Mouse (Mus musculus) myocyte (in vitro differentiated cells): ENCODE data around the gene Map2k4.

ENCODE experiments used
- CEBPB ChIP-seq: IDR thresholded peaks from 2 replicates; pipeline ENCODE4 v1.6.1; 2011; ENCODE audit warnings: mild to moderate bottlenecking, moderate library complexity; ENCODE audit not compliant: poor library complexity, insufficient read depth, severe bottlenecking
- MAX ChIP-seq: IDR thresholded peaks from one replicate; pipeline ENCODE4 v1.6.1; 2011; ENCODE audit warnings: low read depth, mild to moderate bottlenecking, control low read depth
- POLR2A ChIP-seq: IDR thresholded peaks from one replicate; pipeline ENCODE4 v1.6.1; 2011; ENCODE audit warnings: low read depth, mild to moderate bottlenecking, control low read depth, moderate library complexity; ENCODE audit not compliant: insufficient read length
- REST ChIP-seq: IDR thresholded peaks from one replicate; pipeline ENCODE4 v1.6.1; 2011; ENCODE audit warnings: mild to moderate bottlenecking, control low read depth, moderate library complexity; ENCODE audit not compliant: insufficient read depth, insufficient read length
- SRF ChIP-seq: IDR thresholded peaks from one replicate; pipeline ENCODE4 v1.6.1; 2011; ENCODE audit warnings: low read depth; ENCODE audit not compliant: control insufficient read depth, insufficient read length
- TCF12 ChIP-seq: IDR thresholded peaks from one replicate; pipeline ENCODE4 v1.6.1; 2011; ENCODE audit warnings: mild to moderate bottlenecking, control low read depth; ENCODE audit not compliant: poor library complexity, insufficient read depth, severe bottlenecking
- USF1 ChIP-seq: IDR thresholded peaks from one replicate; pipeline ENCODE4 v1.6.1; 2011; ENCODE audit warnings: low read depth, mild to moderate bottlenecking, control low read depth, moderate library complexity

GRCm38 (mm10) chr11:65649469-65649868 is 138.6 kb downstream of the Map2k4 start:
- TF ChIP-seq POLR2A (no peak), TCF12 (no peak), SRF (no peak), USF1 (no peak), CEBPB (no peak), MAX (no peak), REST (no peak)
